Mouse (Mus musculus): Measurements from ENCODE around the gene Cc2d2b. TPM values are rescaled to one million over a fixed set of nuclear protein-coding genes. Genes with fewer than 3 reads are reported as not detected.

Cc2d2b gene
- polyA plus RNA-seq, 1 experiment = 0.34 TPM

GRCm38 (mm10) chr19:40726614-40727013 lies 21.9 kb upstream of the Cc2d2b start:
- TF ChIP-seq POLR2A (IDR thresholded peaks at IDR 0.05; ENCODE audit: borderline replicate concordance, extremely low read depth, insufficient read depth, insufficient read length, poor library complexity, severe bottlenecking) = no peak
- no peak for TF ChIP-seq CTCF (IDR thresholded peaks at IDR 0.05; ENCODE audit: borderline replicate concordance, extremely low read depth, insufficient read depth, insufficient read length)
- DNase-seq (ENCODE audit: low read depth) = no peak

DNA sequence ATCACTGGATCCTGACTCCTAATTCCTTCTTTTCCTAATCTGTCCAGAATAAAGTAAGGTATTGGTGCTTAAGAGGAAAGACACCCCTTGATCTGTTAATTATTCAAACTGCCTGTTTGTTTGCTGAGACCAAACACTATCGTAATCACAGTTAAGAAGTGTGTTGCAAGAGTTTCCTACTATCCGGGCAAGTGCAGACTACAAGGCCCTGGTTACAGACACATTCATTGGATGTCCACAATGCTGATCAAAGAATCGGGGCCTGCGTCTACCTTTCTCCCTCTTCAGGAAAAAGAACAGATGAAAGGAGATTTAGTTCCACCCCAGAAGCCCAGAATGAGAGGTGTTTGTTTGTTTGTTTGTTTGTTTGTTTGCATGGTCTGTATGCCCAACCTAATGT lies 20.3 kb upstream of the Cc2d2b start:
- no peak for TF ChIP-seq POLR2A (IDR thresholded peaks at IDR 0.05; ENCODE audit: borderline replicate concordance, extremely low read depth, insufficient read depth, insufficient read length, poor library complexity, severe bottlenecking)
- no peak for TF ChIP-seq CTCF (IDR thresholded peaks at IDR 0.05; ENCODE audit: borderline replicate concordance, extremely low read depth, insufficient read depth, insufficient read length)
- no peak for DNase-seq (ENCODE audit: low read depth)

DNA sequence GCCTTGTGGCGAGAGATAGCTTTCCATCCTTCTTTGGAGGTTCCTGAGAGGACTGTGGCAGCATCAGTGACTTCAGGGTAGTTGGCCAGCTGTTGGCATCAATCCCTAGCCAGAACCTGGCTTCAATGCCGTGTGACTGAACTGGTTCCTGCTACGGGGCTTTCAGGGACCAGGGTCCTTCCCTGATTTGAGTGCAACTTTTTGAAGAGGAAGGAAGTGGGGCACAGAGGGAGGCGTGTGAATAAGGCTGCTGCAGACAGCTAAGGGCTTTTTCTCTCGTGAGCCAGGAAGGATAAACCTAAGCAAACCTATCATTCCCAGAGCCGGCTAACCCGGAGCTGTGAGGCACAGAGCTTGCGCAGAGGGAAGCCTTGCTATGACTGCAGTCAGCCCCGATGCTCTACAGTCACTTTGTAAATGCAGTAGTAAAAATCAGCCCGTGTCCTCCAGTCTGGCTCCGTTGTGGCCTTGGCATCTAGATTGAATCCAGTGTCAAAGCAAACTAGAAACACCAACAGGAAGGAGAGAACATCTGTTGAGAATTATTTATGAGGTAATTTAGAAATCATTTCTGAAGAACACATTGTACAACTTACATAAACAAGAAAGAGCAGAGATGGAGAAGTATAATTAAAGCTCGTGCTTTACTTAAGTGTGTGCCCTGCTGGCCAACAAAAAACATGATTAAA lies 19.7 kb upstream of the Cc2d2b start:
- no peak for TF ChIP-seq POLR2A (IDR thresholded peaks at IDR 0.05; ENCODE audit: borderline replicate concordance, extremely low read depth, insufficient read depth, insufficient read length, poor library complexity, severe bottlenecking)
- TF ChIP-seq CTCF (IDR thresholded peaks at IDR 0.05; ENCODE audit: borderline replicate concordance, extremely low read depth, insufficient read depth, insufficient read length) = no peak
- no peak for DNase-seq (ENCODE audit: low read depth)

GRCm38 (mm10) chr19:40733409-40733808 lies 15.1 kb upstream of the Cc2d2b start:
- DNase-seq (ENCODE audit: low read depth) = no peak
- TF ChIP-seq CTCF (IDR thresholded peaks at IDR 0.05; ENCODE audit: borderline replicate concordance, extremely low read depth, insufficient read depth, insufficient read length) (no peak), POLR2A (IDR thresholded peaks at IDR 0.05; ENCODE audit: borderline replicate concordance, extremely low read depth, insufficient read depth, insufficient read length, poor library complexity, severe bottlenecking) (no peak)

GRCm38 (mm10) chr19:40733849-40734248 lies 14.7 kb upstream of the Cc2d2b start:
- DNase-seq (ENCODE audit: low read depth) = peak; percentile 56
- no peak for TF ChIP-seq CTCF (IDR thresholded peaks at IDR 0.05; ENCODE audit: borderline replicate concordance, extremely low read depth, insufficient read depth, insufficient read length)
- TF ChIP-seq POLR2A (IDR thresholded peaks at IDR 0.05; ENCODE audit: borderline replicate concordance, extremely low read depth, insufficient read depth, insufficient read length, poor library complexity, severe bottlenecking) = no peak

DNA sequence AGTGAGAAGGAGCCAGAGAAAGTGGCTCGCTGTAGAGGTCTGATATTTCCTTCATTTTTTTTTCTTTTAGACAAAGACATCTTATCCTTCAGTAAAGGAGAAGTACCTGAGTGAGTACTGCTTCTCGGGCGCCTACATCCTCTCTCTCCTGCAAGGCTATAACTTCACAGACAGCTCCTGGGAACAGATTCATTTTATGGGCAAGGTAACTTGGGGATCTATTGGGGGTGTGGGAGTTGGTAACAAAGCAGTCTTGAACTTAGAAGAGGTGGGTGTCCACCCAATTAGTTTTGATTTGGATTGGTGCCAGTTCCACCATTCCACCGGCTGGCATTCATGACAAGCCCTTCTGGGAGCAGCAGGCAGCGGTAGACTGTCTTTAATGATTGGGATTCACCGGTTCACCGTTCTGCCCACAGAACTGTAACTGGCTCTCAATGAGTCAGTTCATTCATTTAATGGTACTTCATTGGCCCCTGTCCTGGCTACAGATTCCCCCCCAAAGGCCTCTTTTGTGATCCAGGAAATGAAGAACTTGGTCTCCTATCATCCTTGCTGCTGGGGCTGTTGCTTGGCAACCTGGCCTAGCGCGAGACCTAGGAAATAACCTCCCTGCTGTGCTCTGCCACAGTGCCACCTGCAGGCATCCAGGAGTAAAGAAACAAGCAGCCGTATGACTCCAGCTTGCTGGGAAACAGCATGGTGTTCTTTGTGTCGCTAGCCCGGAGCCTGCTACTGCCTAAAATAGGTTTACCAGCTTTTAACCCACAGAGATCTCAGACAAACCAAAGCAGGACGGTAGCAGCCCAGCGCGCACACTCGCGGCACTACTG lies 11.7 kb upstream of the Cc2d2b start:
- DNase-seq (ENCODE audit: low read depth) = peak; percentile 97
- peak; percentile 45; the same call in 1 of the 2 replicates for TF ChIP-seq POLR2A (IDR thresholded peaks at IDR 0.05; ENCODE audit: borderline replicate concordance, extremely low read depth, insufficient read depth, insufficient read length, poor library complexity, severe bottlenecking)
- peak; percentile 89 for TF ChIP-seq CTCF (IDR thresholded peaks at IDR 0.05; ENCODE audit: borderline replicate concordance, extremely low read depth, insufficient read depth, insufficient read length)

GRCm38 (mm10) chr19:40737613-40738012 lies 10.9 kb upstream of the Cc2d2b start:
- no peak for DNase-seq (ENCODE audit: low read depth)

GRCm38 (mm10) chr19:40738683-40739324 lies 9.7 kb upstream of the Cc2d2b start:
- TF ChIP-seq CTCF (IDR thresholded peaks at IDR 0.05; ENCODE audit: borderline replicate concordance, extremely low read depth, insufficient read depth, insufficient read length) = no peak
- TF ChIP-seq POLR2A (IDR thresholded peaks at IDR 0.05; ENCODE audit: borderline replicate concordance, extremely low read depth, insufficient read depth, insufficient read length, poor library complexity, severe bottlenecking) = no peak
- DNase-seq (ENCODE audit: low read depth) = no peak

More at GRCm38 (mm10) chr19:40737613-40738012, 10.9 kb upstream of the Cc2d2b start:
- TF ChIP-seq POLR2A (IDR thresholded peaks at IDR 0.05; ENCODE audit: borderline replicate concordance, extremely low read depth, insufficient read depth, insufficient read length, poor library complexity, severe bottlenecking) (no peak), CTCF (IDR thresholded peaks at IDR 0.05; ENCODE audit: borderline replicate concordance, extremely low read depth, insufficient read depth, insufficient read length) (no peak)

GRCm38 (mm10) chr19:40746603-40747002 lies 1.9 kb upstream of the Cc2d2b start:
- peak; percentile 78 for DNase-seq (ENCODE audit: low read depth)
- TF ChIP-seq CTCF (IDR thresholded peaks at IDR 0.05; ENCODE audit: borderline replicate concordance, extremely low read depth, insufficient read depth, insufficient read length) (peak; percentile 14; the same call in 1 of the 2 replicates), POLR2A (IDR thresholded peaks at IDR 0.05; ENCODE audit: borderline replicate concordance, extremely low read depth, insufficient read depth, insufficient read length, poor library complexity, severe bottlenecking) (no peak)

DNA sequence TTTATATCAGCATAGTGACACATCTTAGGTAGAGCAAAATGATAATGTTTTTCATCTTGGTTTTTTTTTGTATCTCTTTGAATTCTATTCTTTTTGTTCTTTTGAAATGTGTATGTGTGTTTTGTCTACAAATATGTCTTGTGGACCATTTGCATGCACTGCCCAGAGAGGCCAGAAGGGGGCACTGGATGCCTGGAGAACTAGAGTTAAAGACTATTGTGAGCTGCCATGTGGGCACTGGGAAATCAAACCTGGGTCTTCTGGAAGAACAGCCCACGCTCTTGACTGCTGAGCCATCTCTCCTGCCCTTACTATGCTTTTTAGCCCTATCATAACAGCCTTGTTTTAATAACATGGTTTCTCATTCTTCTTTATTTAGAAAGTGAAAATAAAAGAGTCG lies 5.8 kb downstream of the Cc2d2b start:
- peak; percentile 43 for DNase-seq (ENCODE audit: low read depth)
- no peak for TF ChIP-seq POLR2A (IDR thresholded peaks at IDR 0.05; ENCODE audit: borderline replicate concordance, extremely low read depth, insufficient read depth, insufficient read length, poor library complexity, severe bottlenecking)
- TF ChIP-seq CTCF (IDR thresholded peaks at IDR 0.05; ENCODE audit: borderline replicate concordance, extremely low read depth, insufficient read depth, insufficient read length) = peak; percentile 49; the same call in 1 of the 2 replicates

DNA sequence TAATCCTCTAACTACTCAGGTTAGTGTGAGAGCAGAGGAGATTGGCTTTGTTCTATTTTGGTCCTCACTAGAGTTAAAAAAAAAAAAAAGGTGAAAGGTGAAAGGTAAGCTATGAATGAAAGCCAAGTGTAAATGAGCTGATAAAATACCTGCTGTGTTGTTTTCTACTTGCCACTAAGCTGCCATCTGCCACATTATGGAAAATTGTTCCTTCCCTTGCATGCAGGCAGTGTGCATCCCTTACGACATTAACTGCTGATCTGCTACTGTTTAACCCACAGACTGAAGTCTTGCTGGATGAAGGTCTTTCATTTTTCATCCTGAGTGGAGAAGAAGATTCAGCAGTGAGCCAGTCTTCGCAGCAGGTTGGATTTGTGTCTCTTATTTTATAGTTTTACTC lies 11.5 kb downstream of the Cc2d2b start:
- TF ChIP-seq POLR2A (IDR thresholded peaks at IDR 0.05; ENCODE audit: borderline replicate concordance, extremely low read depth, insufficient read depth, insufficient read length, poor library complexity, severe bottlenecking) (no peak), CTCF (IDR thresholded peaks at IDR 0.05; ENCODE audit: borderline replicate concordance, extremely low read depth, insufficient read depth, insufficient read length) (no peak)
- peak; percentile 53 for DNase-seq (ENCODE audit: low read depth)
